Mouse (Mus musculus) lung, adult 2 months (tissue): Measurements from ENCODE around the gene Nup54.

Experiments used
- CTCF ChIP-seq: fragments of 200-500 bp; IDR thresholded peaks from 2 replicates; pipeline ENCODE4 v1.5.1; 2011; ENCODE audit warnings: mild to moderate bottlenecking, low read length, control low read depth; ENCODE audit not compliant: insufficient read depth
- POLR2A ChIP-seq: fragments of 200-500 bp; IDR thresholded peaks from 2 replicates; pipeline ENCODE4 v1.6.1; 2011; ENCODE audit warnings: low read depth, mild to moderate bottlenecking, control low read depth, low read length, borderline replicate concordance; ENCODE audit errors: extremely low read depth

GRCm38 (mm10) chr5:92393863-92394262, 41.2 kb downstream of the Nup54 start:
- TF ChIP-seq CTCF = no peak
- TF ChIP-seq POLR2A = no peak
